Mouse (Mus musculus): ENCODE measurements around the gene Sycp2. TPM values are rescaled to one million over a fixed set of nuclear protein-coding genes. Genes with fewer than 3 reads are reported as not detected.

Gene Sycp2
- polyA plus RNA-seq, 1 experiment from 2014 or later = 0.22 TPM

DNA sequence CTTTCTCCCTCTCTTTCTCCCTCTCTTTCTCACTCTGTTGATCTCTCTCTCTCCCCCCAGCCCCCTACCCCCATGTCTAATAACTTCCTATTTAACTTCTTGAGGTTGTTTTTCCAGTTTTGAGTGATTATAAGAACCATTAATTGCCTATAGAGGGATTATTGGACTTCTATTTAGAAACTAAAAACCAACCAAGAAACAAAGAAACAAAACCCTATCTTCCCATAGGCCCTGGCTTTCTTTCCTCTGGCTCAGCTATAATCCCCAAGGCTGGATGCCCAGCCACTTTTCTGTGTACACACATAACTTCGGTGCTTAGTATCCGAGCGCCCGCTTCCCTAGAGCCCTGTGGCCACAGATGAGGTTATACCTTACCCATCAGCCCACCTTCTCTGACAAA, 22.7 kb upstream of the Sycp2 start, which contains the start of gene Cdh26:
Gene Cdh26 (plus strand): TSS at position 301 of the 400 bp plus-strand sequence.
- no peaks in the 10 kb centered on the region for H3K9me3 ChIP-seq (ENCODE audit: control insufficient read depth, low read depth, low read length)
- H3K4me2 ChIP-seq (replicated peaks; ENCODE audit: low read depth, low read length) = no peak within 1 kb of the TSS
- ATAC-seq (ENCODE audit: insufficient number of reproducible peaks, insufficient read depth, low FRiP score, low read depth) = no peak
- 83% methylated on average over 4 of the region's 4 CpGs for WGBS
- H3K4me3 ChIP-seq (ENCODE audit: low read depth, low read length) = no peak within 1 kb of the TSS
- no peaks in the 10 kb centered on the region for H3K27me3 ChIP-seq (ENCODE audit: control insufficient read depth, insufficient read depth, low read length)
- H3K36me3 ChIP-seq (ENCODE audit: control insufficient read depth, insufficient read depth, low read length) = no peaks in the 10 kb centered on the region
- no peaks in the 10 kb centered on the region for H3K4me1 ChIP-seq (ENCODE audit: control insufficient read depth, insufficient read depth, low read length)
- H3K9ac ChIP-seq (replicated peaks; ENCODE audit: low read depth, low read length) = no peak within 1 kb of the TSS
- no peak within 1 kb of the TSS for H3K27ac ChIP-seq (ENCODE audit: low read length)

DNA sequence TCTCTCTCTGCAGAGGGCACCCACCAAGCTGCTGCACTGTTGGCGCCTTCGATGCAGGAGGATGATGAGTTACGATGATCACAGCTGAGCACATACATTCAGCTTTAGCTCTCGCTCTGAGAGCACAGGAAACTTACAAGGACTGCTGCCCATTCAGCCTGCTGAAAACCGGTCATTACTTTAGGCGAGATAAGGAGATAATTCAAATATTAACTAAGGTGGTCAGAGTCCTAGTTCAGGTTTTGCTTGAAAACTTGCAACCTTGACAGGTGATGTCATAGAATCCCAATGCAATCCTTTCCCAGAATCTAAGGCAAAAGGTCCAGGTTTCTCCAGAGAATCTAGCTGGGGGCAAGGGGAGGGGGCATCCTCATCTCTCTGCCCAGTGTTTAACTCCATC, 21.9 kb upstream of the Sycp2 start:
- Histone ChIP-seq H3K9me3 (ENCODE audit: control insufficient read depth, low read depth, low read length) (no peaks in the 10 kb centered on the region), H3K36me3 (ENCODE audit: control insufficient read depth, insufficient read depth, low read length) (no peaks in the 10 kb centered on the region), H3K4me2 (replicated peaks; ENCODE audit: low read depth, low read length) (no peak overlapping the region), H3K9ac (replicated peaks; ENCODE audit: low read depth, low read length) (no peak overlapping the region), H3K4me3 (ENCODE audit: low read depth, low read length) (no peak overlapping the region), H3K4me1 (ENCODE audit: control insufficient read depth, insufficient read depth, low read length) (no peaks in the 10 kb centered on the region), H3K27me3 (ENCODE audit: control insufficient read depth, insufficient read depth, low read length) (no peaks in the 10 kb centered on the region), H3K27ac (ENCODE audit: low read length) (no peak overlapping the region)
- 63% methylated on average over 6 of the region's 6 CpGs for WGBS
- ATAC-seq (ENCODE audit: insufficient number of reproducible peaks, insufficient read depth, low FRiP score, low read depth) = no peak

DNA sequence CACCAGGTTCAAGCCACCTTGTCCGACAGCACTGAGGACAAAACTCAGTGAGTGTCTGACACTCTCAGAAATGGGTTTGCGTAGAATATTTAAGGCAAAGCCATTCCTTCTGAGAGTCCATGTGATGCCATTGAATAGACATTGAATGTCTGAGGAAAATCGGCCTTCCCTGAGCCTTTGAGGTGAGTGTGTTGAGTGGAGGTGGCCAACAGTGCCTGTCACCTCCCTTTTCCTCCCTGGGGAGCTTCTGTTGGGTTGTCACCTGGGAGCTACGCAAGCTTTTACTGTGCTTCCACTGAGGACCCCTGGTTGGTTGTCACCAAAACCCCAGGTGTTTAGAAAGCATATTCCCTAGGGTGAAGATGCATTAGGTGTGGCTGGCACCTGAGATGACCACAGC, 21.2 kb upstream of the Sycp2 start:
- Histone ChIP-seq H3K27ac (ENCODE audit: low read length) (no peak overlapping the region), H3K9ac (replicated peaks; ENCODE audit: low read depth, low read length) (no peak overlapping the region), H3K27me3 (ENCODE audit: control insufficient read depth, insufficient read depth, low read length) (no peaks in the 10 kb centered on the region), H3K9me3 (ENCODE audit: control insufficient read depth, low read depth, low read length) (no peaks in the 10 kb centered on the region), H3K36me3 (ENCODE audit: control insufficient read depth, insufficient read depth, low read length) (no peaks in the 10 kb centered on the region), H3K4me2 (replicated peaks; ENCODE audit: low read depth, low read length) (no peak overlapping the region), H3K4me1 (ENCODE audit: control insufficient read depth, insufficient read depth, low read length) (no peaks in the 10 kb centered on the region), H3K4me3 (ENCODE audit: low read depth, low read length) (no peak overlapping the region)
- 82% methylated on average over 4 of the region's 4 CpGs for WGBS
- ATAC-seq (ENCODE audit: insufficient number of reproducible peaks, insufficient read depth, low FRiP score, low read depth) = no peak

- no peak overlapping the region for H3K9ac ChIP-seq (replicated peaks; ENCODE audit: low read depth, low read length)
- WGBS = 73% methylated on average over 9 of the region's 9 CpGs
Observed at GRCm38 (mm10) chr2:178428183-178428582, 20.7 kb upstream of the Sycp2 start.

DNA sequence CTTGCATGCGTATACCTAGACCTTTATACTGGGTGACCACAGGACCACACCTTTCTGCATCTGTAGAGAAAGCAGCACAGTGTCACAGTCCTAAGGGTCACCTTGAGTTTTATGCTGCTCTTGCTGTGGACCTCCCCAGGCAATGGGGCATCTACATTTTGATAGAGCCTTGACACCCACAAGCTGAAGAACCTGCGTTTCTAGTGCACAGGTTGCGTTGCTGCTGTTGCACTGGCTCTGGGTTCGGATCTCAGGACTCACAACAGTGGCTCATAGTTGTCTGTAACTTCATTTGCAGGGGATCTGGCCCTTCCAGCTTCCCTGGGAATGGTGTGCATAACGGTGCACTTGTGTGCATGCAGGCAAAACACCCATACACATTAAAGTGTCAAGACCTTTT, 19.7 kb upstream of the Sycp2 start:
- Histone ChIP-seq H3K9me3 (ENCODE audit: control insufficient read depth, low read depth, low read length) (no peaks in the 10 kb centered on the region), H3K9ac (replicated peaks; ENCODE audit: low read depth, low read length) (no peak overlapping the region), H3K4me3 (ENCODE audit: low read depth, low read length) (no peak overlapping the region), H3K27me3 (ENCODE audit: control insufficient read depth, insufficient read depth, low read length) (no peaks in the 10 kb centered on the region), H3K4me1 (ENCODE audit: control insufficient read depth, insufficient read depth, low read length) (0 out of 2 replicates have a peak, but pooled peaks cover 1% of the 10 kb centered on the region), H3K27ac (ENCODE audit: low read length) (no peak overlapping the region), H3K4me2 (replicated peaks; ENCODE audit: low read depth, low read length) (no peak overlapping the region), H3K36me3 (ENCODE audit: control insufficient read depth, insufficient read depth, low read length) (no peaks in the 10 kb centered on the region)
- 79% methylated on average over 5 of the region's 5 CpGs for WGBS
- no peak for ATAC-seq (ENCODE audit: insufficient number of reproducible peaks, insufficient read depth, low FRiP score, low read depth)

More at GRCm38 (mm10) chr2:178428183-178428582, 20.7 kb upstream of the Sycp2 start:
- no peak overlapping the region for H3K4me2 ChIP-seq (replicated peaks; ENCODE audit: low read depth, low read length)
- no peaks in the 10 kb centered on the region for H3K4me1 ChIP-seq (ENCODE audit: control insufficient read depth, insufficient read depth, low read length)
- H3K4me3 ChIP-seq (ENCODE audit: low read depth, low read length) = no peak overlapping the region
- no peak for ATAC-seq (ENCODE audit: insufficient number of reproducible peaks, insufficient read depth, low FRiP score, low read depth)
- H3K27ac ChIP-seq (ENCODE audit: low read length) = no peak overlapping the region
- no peaks in the 10 kb centered on the region for H3K36me3 ChIP-seq (ENCODE audit: control insufficient read depth, insufficient read depth, low read length)
- H3K9me3 ChIP-seq (ENCODE audit: control insufficient read depth, low read depth, low read length) = no peaks in the 10 kb centered on the region
- H3K27me3 ChIP-seq (ENCODE audit: control insufficient read depth, insufficient read depth, low read length) = no peaks in the 10 kb centered on the region

GRCm38 (mm10) chr2:178426229-178426628, 18.7 kb upstream of the Sycp2 start:
- Histone ChIP-seq H3K9me3 (ENCODE audit: control insufficient read depth, low read depth, low read length) (no peaks in the 10 kb centered on the region), H3K9ac (replicated peaks; ENCODE audit: low read depth, low read length) (no peak overlapping the region), H3K4me1 (ENCODE audit: control insufficient read depth, insufficient read depth, low read length) (0 out of 2 replicates have a peak, but pooled peaks cover 3% of the 10 kb centered on the region), H3K4me3 (ENCODE audit: low read depth, low read length) (no peak overlapping the region), H3K36me3 (ENCODE audit: control insufficient read depth, insufficient read depth, low read length) (no peaks in the 10 kb centered on the region), H3K27me3 (ENCODE audit: control insufficient read depth, insufficient read depth, low read length) (no peaks in the 10 kb centered on the region), H3K27ac (ENCODE audit: low read length) (no peak overlapping the region), H3K4me2 (replicated peaks; ENCODE audit: low read depth, low read length) (no peak overlapping the region)
- 29% methylated on average over 4 of the region's 4 CpGs for WGBS
- no peak for ATAC-seq (ENCODE audit: insufficient number of reproducible peaks, insufficient read depth, low FRiP score, low read depth)

GRCm38 (mm10) chr2:178423223-178423622, 15.7 kb upstream of the Sycp2 start:
- no peak overlapping the region for H3K9ac ChIP-seq (replicated peaks; ENCODE audit: low read depth, low read length)
- 0 out of 2 replicates have a peak, but pooled peaks cover 3% of the 10 kb centered on the region for H3K4me1 ChIP-seq (ENCODE audit: control insufficient read depth, insufficient read depth, low read length)
- H3K4me2 ChIP-seq (replicated peaks; ENCODE audit: low read depth, low read length) = no peak overlapping the region
- ATAC-seq (ENCODE audit: insufficient number of reproducible peaks, insufficient read depth, low FRiP score, low read depth) = no peak
- no peaks in the 10 kb centered on the region for H3K36me3 ChIP-seq (ENCODE audit: control insufficient read depth, insufficient read depth, low read length)
- WGBS = 71% methylated on average over 5 of the region's 5 CpGs
- H3K4me3 ChIP-seq (ENCODE audit: low read depth, low read length) = no peak overlapping the region
- no peaks in the 10 kb centered on the region for H3K27me3 ChIP-seq (ENCODE audit: control insufficient read depth, insufficient read depth, low read length)
- H3K27ac ChIP-seq (ENCODE audit: low read length) = no peak overlapping the region
- H3K9me3 ChIP-seq (ENCODE audit: control insufficient read depth, low read depth, low read length) = no peaks in the 10 kb centered on the region

GRCm38 (mm10) chr2:178422186-178422585, 14.7 kb upstream of the Sycp2 start:
- WGBS = 28% methylated on average over 2 of the region's 3 CpGs
- H3K4me2 ChIP-seq (replicated peaks; ENCODE audit: low read depth, low read length) = no peak overlapping the region
- no peak overlapping the region for H3K27ac ChIP-seq (ENCODE audit: low read length)
- H3K9me3 ChIP-seq (ENCODE audit: control insufficient read depth, low read depth, low read length) = no peaks in the 10 kb centered on the region
- H3K9ac ChIP-seq (replicated peaks; ENCODE audit: low read depth, low read length) = no peak overlapping the region
- 0 out of 2 replicates have a peak, but pooled peaks cover 3% of the 10 kb centered on the region for H3K4me1 ChIP-seq (ENCODE audit: control insufficient read depth, insufficient read depth, low read length)
- ATAC-seq (ENCODE audit: insufficient number of reproducible peaks, insufficient read depth, low FRiP score, low read depth) = no peak
- H3K27me3 ChIP-seq (ENCODE audit: control insufficient read depth, insufficient read depth, low read length) = no peaks in the 10 kb centered on the region
- peaks cover 4% of the 10 kb centered on the region; the same call in 1 of the 2 replicates for H3K36me3 ChIP-seq (ENCODE audit: control insufficient read depth, insufficient read depth, low read length)
- H3K4me3 ChIP-seq (ENCODE audit: low read depth, low read length) = no peak overlapping the region

GRCm38 (mm10) chr2:178421603-178422002, 14.1 kb upstream of the Sycp2 start:
- Histone ChIP-seq H3K4me3 (ENCODE audit: low read depth, low read length) (no peak overlapping the region), H3K36me3 (ENCODE audit: control insufficient read depth, insufficient read depth, low read length) (peaks cover 4% of the 10 kb centered on the region; the same call in 1 of the 2 replicates), H3K27me3 (ENCODE audit: control insufficient read depth, insufficient read depth, low read length) (no peaks in the 10 kb centered on the region), H3K9me3 (ENCODE audit: control insufficient read depth, low read depth, low read length) (no peaks in the 10 kb centered on the region), H3K4me2 (replicated peaks; ENCODE audit: low read depth, low read length) (no peak overlapping the region), H3K9ac (replicated peaks; ENCODE audit: low read depth, low read length) (no peak overlapping the region), H3K27ac (ENCODE audit: low read length) (no peak overlapping the region), H3K4me1 (ENCODE audit: control insufficient read depth, insufficient read depth, low read length) (0 out of 2 replicates have a peak, but pooled peaks cover 3% of the 10 kb centered on the region)
- WGBS = 47% methylated on average over 6 of the region's 6 CpGs
- no peak for ATAC-seq (ENCODE audit: insufficient number of reproducible peaks, insufficient read depth, low FRiP score, low read depth)
